Mouse (Mus musculus): ENCODE measurements around the gene Vmn2r118. TPM values are rescaled to one million over a fixed set of nuclear protein-coding genes. Genes with fewer than 3 reads are reported as not detected.

The Vmn2r118 gene
- total RNA-seq (2023), result not detected

GRCm38 (mm10) chr17:55625092-55625491, at the start of gene Vmn2r118:
Gene Vmn2r118, minus strand, starts transcription at chr17:55625192.

Other genes with a start within 250 kb of the Vmn2r118 start
- not detected for gene St6gal2, start 179.8 kb downstream of the Vmn2r118 start, total RNA-seq (2023)
- 100 to 1,000 TPM; 187 to 196 TPM for gene Pot1b, start 87.4 kb upstream of the Vmn2r118 start, total RNA-seq (2023)
- gene Adgre4, start 124.8 kb upstream of the Vmn2r118 start, total RNA-seq (2023), result 100 to 1,000 TPM; 374 to 402 TPM